Mouse (Mus musculus) hindbrain, embryonic 13.5 days (tissue): ENCODE results near the gene C1qtnf7. TPM values are rescaled to one million over a fixed set of nuclear protein-coding genes. Genes with fewer than 3 reads are reported as not detected.

Experiments used
- ATAC-seq: fragments of 200-750 bp; cut with Nextera tagmentation; 2 replicates; pipeline ENCODE4 v1.8.0; 2017; ENCODE audit warnings: moderate TSS enrichment; ENCODE audit not compliant: low FRiP score
- H3K27ac ChIP-seq: fragments of 300-500 bp; sonication (generic); 2 replicates; pipeline ENCODE4 v1.5.1; 2015; ENCODE audit warnings: inconsistent platforms, mild to moderate bottlenecking, moderate library complexity
- H3K27me3 ChIP-seq: fragments of 300-500 bp; sonication (generic); 2 replicates; pipeline ENCODE4 v1.6.1; 2015; ENCODE audit warnings: mild to moderate bottlenecking, inconsistent platforms
- H3K36me3 ChIP-seq: fragments of 300-500 bp; sonication (generic); 2 replicates; pipeline ENCODE4 v1.6.1; 2015; ENCODE audit warnings: mild to moderate bottlenecking, inconsistent platforms
- H3K4me1 ChIP-seq: fragments of 300-500 bp; sonication (generic); replicated peaks from 2 replicates; pipeline ENCODE4 v1.6.1; 2015; ENCODE audit warnings: inconsistent platforms
- H3K4me2 ChIP-seq: fragments of 300-500 bp; sonication (generic); 2 replicates; pipeline ENCODE4 v1.6.1; 2015; ENCODE audit warnings: inconsistent platforms, mild to moderate bottlenecking, moderate library complexity
- H3K4me3 ChIP-seq: fragments of 300-500 bp; sonication (generic); 2 replicates; pipeline ENCODE4 v1.5.1; 2015; ENCODE audit warnings: mild to moderate bottlenecking, inconsistent platforms
- H3K9ac ChIP-seq: fragments of 300-500 bp; sonication (generic); 2 replicates; pipeline ENCODE4 v1.6.1; 2015; ENCODE audit warnings: mild to moderate bottlenecking, inconsistent platforms
- H3K9me3 ChIP-seq: fragments of 300-500 bp; sonication (generic); 2 replicates; pipeline ENCODE4 v1.6.1; 2016; ENCODE audit warnings: inconsistent platforms
- WGBS: fragments of 180-500 bp; shearing (Covaris S2); methylation state at CpG from one replicate; pipeline ENCODE4 v1.1.7; 2015; 5-methylcytosine and 5-hydroxymethylcytosine counted together
- polyA plus RNA-seq: library from polyadenylated mRNA; unstranded; fragments of >200 nt; fragmentation: Nextera tagmentation; extraction: Ambion mirVana; gene quantifications from 2 replicates; pipeline ENCODE4 v1.2.1, GENCODE M21; 2015

C1qtnf7 gene
- polyA plus RNA-seq, 1 experiment from 2014 or later, result 2.2 TPM

- H3K36me3 ChIP-seq, result no peaks in the 10 kb centered on the region
- H3K27me3 ChIP-seq, result no peaks in the 10 kb centered on the region
- no peaks in the 10 kb centered on the region for H3K9me3 ChIP-seq
- H3K4me1 ChIP-seq, result no peaks in the 10 kb centered on the region
- no peak overlapping the region for H3K4me3 ChIP-seq
- WGBS, result 80% methylated on average over 7 of the region's 7 CpGs
- no peak for ATAC-seq
- no peak overlapping the region for H3K9ac ChIP-seq
- no peak overlapping the region for H3K4me2 ChIP-seq
- H3K27ac ChIP-seq, result no peak overlapping the region
Observed at GRCm38 (mm10) chr5:43516491-43516890, 1.2 kb downstream of the C1qtnf7 start.

- no peak for ATAC-seq
- 93% methylated on average over 13 of the region's 13 CpGs for WGBS
Observed at GRCm38 (mm10) chr5:43517313-43517712, 2.0 kb downstream of the C1qtnf7 start.

GRCm38 (mm10) chr5:43519905-43520304 is 4.6 kb downstream of the C1qtnf7 start:
- Histone ChIP-seq H3K27me3 (no peaks in the 10 kb centered on the region), H3K9me3 (no peaks in the 10 kb centered on the region), H3K36me3 (no peaks in the 10 kb centered on the region), H3K4me2 (no peak overlapping the region), H3K27ac (no peak overlapping the region), H3K9ac (no peak overlapping the region), H3K4me1 (no peaks in the 10 kb centered on the region), H3K4me3 (no peak overlapping the region)
- ATAC-seq, result no peak
- WGBS, result 85% methylated on average over 2 of the region's 2 CpGs

More at GRCm38 (mm10) chr5:43517313-43517712, 2.0 kb downstream of the C1qtnf7 start:
- H3K9me3 ChIP-seq, result no peaks in the 10 kb centered on the region
- no peaks in the 10 kb centered on the region for H3K36me3 ChIP-seq
- no peak overlapping the region for H3K9ac ChIP-seq
- no peak overlapping the region for H3K4me3 ChIP-seq
- H3K4me1 ChIP-seq, result no peaks in the 10 kb centered on the region
- H3K27ac ChIP-seq, result no peak overlapping the region
- H3K27me3 ChIP-seq, result no peaks in the 10 kb centered on the region
- H3K4me2 ChIP-seq, result no peak overlapping the region

- Histone ChIP-seq H3K4me2 (no peak overlapping the region), H3K27me3 (no peaks in the 10 kb centered on the region), H3K9me3 (no peaks in the 10 kb centered on the region), H3K9ac (no peak overlapping the region), H3K27ac (no peak overlapping the region), H3K4me3 (no peak overlapping the region), H3K36me3 (no peaks in the 10 kb centered on the region), H3K4me1 (no peaks in the 10 kb centered on the region)
- 78% methylated on average over 7 of the region's 7 CpGs for WGBS
- ATAC-seq, result no peak
Observed at GRCm38 (mm10) chr5:43521369-43521768, 6.0 kb downstream of the C1qtnf7 start.

DNA sequence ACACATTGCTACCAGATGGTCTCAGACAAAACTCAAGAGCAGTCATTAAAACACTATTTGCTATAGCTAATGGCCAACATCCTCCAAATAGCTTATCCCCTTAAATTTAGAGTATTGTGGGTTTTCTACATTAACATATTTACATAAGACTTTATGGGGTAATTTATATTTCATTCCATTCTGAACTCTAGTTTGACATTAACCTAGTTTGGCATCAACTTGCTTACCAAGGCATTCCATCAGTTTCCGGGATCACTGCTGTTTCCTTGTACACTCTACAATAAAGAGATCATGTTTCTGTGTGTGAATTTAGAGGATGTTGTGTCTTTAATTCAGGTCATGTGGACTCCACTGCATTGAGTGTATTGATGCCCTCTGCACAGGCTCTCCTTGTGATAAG is 7.5 kb downstream of the C1qtnf7 start:
- Histone ChIP-seq H3K4me3 (no peak overlapping the region), H3K27ac (no peak overlapping the region), H3K27me3 (no peaks in the 10 kb centered on the region), H3K4me2 (no peak overlapping the region), H3K4me1 (no peaks in the 10 kb centered on the region), H3K36me3 (no peaks in the 10 kb centered on the region), H3K9ac (no peak overlapping the region), H3K9me3 (no peaks in the 10 kb centered on the region)
- WGBS, result 79% methylated on average over 1 of the region's 1 CpGs
- no peak for ATAC-seq

GRCm38 (mm10) chr5:43526874-43527584 is 11.7 kb downstream of the C1qtnf7 start:
- Histone ChIP-seq H3K9me3 (no peaks in the 10 kb centered on the region), H3K4me3 (no peak overlapping the region), H3K27ac (no peak overlapping the region), H3K27me3 (no peaks in the 10 kb centered on the region), H3K4me1 (no peaks in the 10 kb centered on the region), H3K36me3 (no peaks in the 10 kb centered on the region), H3K4me2 (no peak overlapping the region), H3K9ac (no peak overlapping the region)
- whole genome bisulfite sequencing, result 64% methylated on average over 6 of the region's 6 CpGs
- ATAC-seq, result no peak

- H3K9me3 ChIP-seq, result no peaks in the 10 kb centered on the region
- H3K27me3 ChIP-seq, result no peaks in the 10 kb centered on the region
- 85% methylated on average over 3 of the region's 3 CpGs for WGBS
- H3K4me2 ChIP-seq, result no peak overlapping the region
- H3K9ac ChIP-seq, result no peak overlapping the region
- H3K27ac ChIP-seq, result no peak overlapping the region
- no peaks in the 10 kb centered on the region for H3K4me1 ChIP-seq
- no peak for ATAC-seq
- no peak overlapping the region for H3K4me3 ChIP-seq
- H3K36me3 ChIP-seq, result no peaks in the 10 kb centered on the region
Observed at GRCm38 (mm10) chr5:43530186-43530585, 14.8 kb downstream of the C1qtnf7 start.

- ATAC-seq, result no peak
- Histone ChIP-seq H3K4me3 (no peak overlapping the region), H3K36me3 (no peaks in the 10 kb centered on the region), H3K4me1 (no peaks in the 10 kb centered on the region), H3K4me2 (no peak overlapping the region), H3K27ac (no peak overlapping the region), H3K9me3 (no peaks in the 10 kb centered on the region), H3K9ac (no peak overlapping the region), H3K27me3 (no peaks in the 10 kb centered on the region)
- 81% methylated on average over 1 of the region's 1 CpGs for WGBS
Observed at GRCm38 (mm10) chr5:43530886-43531285, 15.5 kb downstream of the C1qtnf7 start.

DNA sequence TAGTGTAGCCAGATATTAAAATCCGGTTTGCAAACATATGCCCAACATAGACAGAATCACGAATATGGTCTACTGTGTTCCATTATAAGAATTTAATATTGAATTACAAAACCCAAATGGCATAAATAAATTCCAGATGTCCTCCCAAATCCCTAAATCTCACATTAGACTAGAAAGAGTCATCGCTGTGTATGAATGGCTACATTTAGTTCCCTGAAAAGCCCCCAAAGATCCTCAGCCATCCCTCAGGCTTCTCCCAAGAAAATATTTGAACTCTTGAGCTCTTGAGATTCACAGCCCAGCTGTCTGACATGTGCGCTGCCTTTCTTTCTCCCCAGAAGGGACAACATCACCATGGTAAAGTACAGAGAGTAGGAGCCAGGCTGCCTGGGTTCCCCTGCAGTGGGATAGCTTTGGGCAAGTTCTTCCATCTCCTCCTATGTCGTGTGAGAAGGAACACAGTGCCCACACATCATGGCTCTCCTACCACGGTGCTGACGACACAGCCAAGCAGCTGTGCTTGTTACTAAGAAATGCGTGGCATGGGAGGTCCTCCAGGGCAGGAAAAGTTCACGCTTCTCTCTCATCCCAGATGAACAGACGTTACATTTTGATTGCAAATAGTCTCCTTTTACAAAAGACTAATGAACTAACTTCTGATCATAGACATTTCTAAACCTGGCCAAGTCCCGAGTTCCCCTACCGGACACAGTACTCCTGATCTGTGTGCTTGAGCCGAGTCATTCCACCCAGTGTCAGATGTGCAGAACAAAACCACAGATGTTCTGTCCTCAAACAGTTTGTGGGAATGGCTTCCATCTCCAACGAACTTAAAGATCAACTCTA is 23.2 kb downstream of the C1qtnf7 start:
- ATAC-seq, result no peak
- WGBS, result 88% methylated on average over 14 of the region's 14 CpGs
- Histone ChIP-seq H3K4me1 (no peaks in the 10 kb centered on the region), H3K4me3 (no peak overlapping the region), H3K9ac (no peak overlapping the region), H3K27me3 (no peaks in the 10 kb centered on the region), H3K9me3 (no peaks in the 10 kb centered on the region), H3K36me3 (no peaks in the 10 kb centered on the region), H3K27ac (no peak overlapping the region), H3K4me2 (no peak overlapping the region)

DNA sequence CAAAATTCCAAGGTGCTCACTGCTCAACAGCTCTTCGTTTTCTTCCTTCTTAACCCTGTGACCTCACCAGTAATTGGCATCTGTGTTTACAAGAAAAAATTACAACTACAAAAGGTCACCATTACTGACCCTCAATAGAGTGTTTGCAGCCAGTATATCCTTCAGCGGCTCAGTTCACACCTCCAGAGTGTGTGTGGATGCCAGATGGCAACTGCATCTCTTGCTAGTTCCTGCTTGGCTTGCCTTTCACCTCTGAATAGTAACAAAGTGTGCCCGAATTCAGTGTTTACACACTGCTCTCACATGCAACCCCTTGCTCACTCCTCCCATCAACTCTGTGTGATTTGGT is 23.8 kb downstream of the C1qtnf7 start:
- no peak for ATAC-seq
- Histone ChIP-seq H3K4me3 (no peak overlapping the region), H3K9me3 (0 out of 2 replicates have a peak, but pooled peaks cover 1% of the 10 kb centered on the region), H3K4me2 (no peak overlapping the region), H3K27me3 (no peaks in the 10 kb centered on the region), H3K9ac (no peak overlapping the region), H3K4me1 (no peaks in the 10 kb centered on the region), H3K36me3 (no peaks in the 10 kb centered on the region), H3K27ac (no peak overlapping the region)
- 79% methylated on average over 3 of the region's 3 CpGs for WGBS

DNA sequence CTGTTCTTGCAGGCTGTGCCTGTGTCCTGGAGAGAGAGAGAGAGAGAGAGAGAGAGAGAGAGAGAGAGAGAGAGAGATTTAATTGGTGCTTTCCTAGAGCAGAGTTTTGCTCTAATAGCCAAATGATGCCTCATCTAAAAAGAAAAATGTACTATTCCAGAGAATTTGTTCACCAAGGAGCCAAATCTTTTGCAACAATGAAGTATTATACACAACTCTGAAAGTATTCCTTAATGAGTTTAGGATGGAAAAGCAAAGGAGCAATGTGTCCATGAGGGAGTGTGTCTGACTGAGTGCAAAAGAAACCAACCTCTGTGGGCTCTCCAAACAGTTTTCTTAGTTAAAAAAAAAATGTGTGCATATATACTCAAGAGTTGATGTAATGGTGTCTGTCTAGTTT is 24.5 kb downstream of the C1qtnf7 start:
- H3K36me3 ChIP-seq, result no peaks in the 10 kb centered on the region
- H3K27me3 ChIP-seq, result no peaks in the 10 kb centered on the region
- H3K4me1 ChIP-seq, result no peaks in the 10 kb centered on the region
- no peak overlapping the region for H3K4me2 ChIP-seq
- H3K4me3 ChIP-seq, result no peak overlapping the region
- peaks cover 8% of the 10 kb centered on the region; the same call in 1 of the 2 replicates for H3K9me3 ChIP-seq
- H3K9ac ChIP-seq, result no peak overlapping the region
- H3K27ac ChIP-seq, result no peak overlapping the region
- no peak for ATAC-seq

DNA sequence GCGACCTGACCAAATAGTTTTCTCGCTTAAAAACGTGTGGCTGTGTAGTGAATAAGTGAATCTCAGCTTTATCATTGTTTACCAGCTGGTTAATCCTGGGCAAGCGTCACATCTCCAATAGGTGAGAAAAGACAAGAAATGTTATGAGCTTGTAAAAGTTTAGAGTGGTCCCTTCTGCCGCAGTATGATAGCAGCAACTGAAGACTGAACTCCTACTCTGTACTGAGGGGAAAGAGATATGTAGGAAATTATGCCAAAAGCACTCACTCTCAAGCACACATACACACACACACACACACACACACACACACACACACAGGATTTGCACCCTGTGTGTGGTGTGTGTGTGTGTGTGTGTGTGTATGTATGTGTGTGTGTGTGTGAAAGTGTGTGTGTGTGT is 26.2 kb downstream of the C1qtnf7 start:
- Histone ChIP-seq H3K4me2 (no peak overlapping the region), H3K9ac (no peak overlapping the region), H3K36me3 (no peaks in the 10 kb centered on the region), H3K27ac (no peak overlapping the region), H3K4me3 (no peak overlapping the region), H3K27me3 (no peaks in the 10 kb centered on the region), H3K4me1 (no peaks in the 10 kb centered on the region), H3K9me3 (peaks cover 11% of the 10 kb centered on the region; the same call in 1 of the 2 replicates)
- 84% methylated on average over 5 of the region's 5 CpGs for WGBS
- ATAC-seq, result no peak
